Mouse (Mus musculus) left cerebral cortex, adult 18-20 months (tissue): ENCODE results near the gene Mtch1. TPM values are rescaled to one million over a fixed set of nuclear protein-coding genes. Genes with fewer than 3 reads are reported as not detected.

ENCODE experiments used
- DNase-seq, 2 experiments: peaks; one replicate each; pipeline ENCODE4 v3.0.0; 2021 to 2022; ENCODE audit warnings: low spot score in 2 of 2, mixed read lengths in 1 of 2
- total RNA-seq, 2 experiments: library from RNA; stranded (reverse); gene quantifications; 2 replicates each; pipeline ENCODE4 v1.2.3; 2021

Mtch1 gene
- total RNA-seq, 2 experiments from 2014 or later, result 592 to 615 TPM

DNA sequence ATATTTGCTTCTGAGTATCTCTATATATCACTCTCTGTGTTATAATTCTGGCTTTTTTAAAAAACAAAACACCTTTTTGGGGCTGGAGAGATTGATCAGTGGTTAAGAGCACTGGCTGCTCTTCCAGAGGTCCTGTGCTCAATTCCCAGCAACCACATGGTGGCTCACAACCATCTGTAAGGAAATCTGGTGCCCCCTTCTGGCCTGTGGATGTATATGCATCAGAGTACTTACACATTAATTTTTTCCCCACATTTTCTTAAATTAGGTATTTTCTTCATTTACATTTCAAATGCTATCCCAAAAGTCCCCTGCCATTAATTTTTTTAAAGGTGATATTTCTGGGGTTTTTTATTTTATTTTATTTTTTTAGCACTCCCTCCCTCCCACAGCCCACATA, 34.4 kb downstream of the Mtch1 start:
- no peak for DNase-seq

DNA sequence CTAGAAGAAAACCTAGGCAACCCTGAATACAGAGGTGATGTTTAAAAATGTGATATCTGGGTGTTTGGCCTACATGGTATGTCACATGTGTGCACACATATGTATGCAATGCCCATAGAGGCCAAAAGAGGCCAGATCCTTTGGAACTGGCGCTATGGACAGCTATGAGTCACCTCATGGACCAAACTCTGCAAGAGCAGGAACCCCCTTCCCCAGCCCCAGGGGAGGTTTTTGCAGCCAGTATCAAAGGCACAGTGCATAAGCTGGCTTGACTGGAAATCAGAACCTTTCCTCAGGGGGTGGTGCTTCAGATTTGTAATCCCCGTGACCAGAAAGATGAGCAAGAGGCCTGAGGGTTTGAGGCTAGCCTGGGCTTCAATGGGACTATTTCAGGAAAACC, 35.7 kb downstream of the Mtch1 start:
- DNase-seq, result no peak

DNA sequence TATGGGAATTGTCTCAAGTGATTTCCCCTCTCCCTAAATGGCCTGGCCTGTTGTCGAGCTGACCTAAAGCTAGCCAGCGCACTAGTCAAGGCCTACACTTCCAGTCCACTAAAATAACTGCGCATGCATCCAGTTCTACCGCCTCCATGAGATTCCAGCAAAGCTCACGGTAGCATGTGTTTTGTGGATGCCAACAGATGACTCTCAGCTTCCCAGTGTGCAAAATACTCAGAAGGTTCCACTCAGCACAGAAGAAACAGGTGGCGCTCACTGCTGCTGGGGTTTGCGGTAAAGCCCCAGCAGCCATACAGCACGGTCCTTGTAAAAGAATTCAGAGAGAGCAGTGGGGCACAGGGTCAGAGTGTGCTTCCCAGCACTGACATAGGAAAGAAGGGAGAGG, 36.1 kb downstream of the Mtch1 start:
- DNase-seq, result no peak

DNA sequence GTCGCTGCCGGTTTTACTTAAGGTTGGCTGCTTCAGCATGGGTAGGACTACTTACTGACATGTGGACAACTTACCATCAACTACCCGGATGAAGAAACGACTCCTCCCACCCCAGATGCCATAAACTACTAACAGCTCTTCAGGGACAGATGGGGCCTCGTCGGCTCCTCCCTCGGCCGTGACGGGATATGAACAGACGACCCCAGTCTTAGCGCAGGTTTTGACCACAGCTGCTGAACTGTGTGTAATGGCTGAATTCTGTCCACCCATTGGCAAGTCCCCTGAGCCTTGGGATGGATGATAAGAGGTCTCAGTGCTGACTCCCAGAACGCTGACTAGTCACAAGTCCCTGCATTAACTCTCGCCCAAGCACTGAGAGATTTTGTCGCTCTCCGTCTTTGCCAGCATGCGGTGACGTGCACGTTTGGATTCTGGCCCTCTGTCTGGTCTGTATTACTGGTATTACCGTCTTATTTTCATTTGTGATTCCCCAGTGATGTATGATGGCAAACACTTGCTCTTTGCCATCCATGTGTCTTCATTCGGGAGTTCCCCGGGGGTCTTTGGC, 37.6 kb downstream of the Mtch1 start:
- DNase-seq, result no peak

DNA sequence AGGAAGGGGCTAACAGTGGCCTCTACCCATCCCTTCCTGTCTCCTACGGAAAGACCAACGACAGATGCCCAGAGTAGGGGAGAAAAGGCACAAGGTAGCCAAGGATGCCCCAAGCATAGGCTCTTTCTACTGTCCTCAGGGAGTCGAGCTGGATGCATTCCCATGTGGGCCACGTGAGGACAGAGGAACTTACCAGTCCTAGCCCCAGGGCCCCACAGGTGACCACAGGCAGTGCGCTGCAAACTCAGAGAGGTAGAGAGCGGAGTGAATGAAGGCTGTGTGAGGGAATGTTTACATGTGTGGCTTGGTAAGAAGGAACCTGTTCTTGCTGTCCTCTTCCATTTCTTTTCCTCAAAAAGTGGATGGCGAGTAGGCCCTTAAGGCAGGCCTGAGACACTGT, 41.9 kb downstream of the Mtch1 start:
- DNase-seq, result no peak

DNA sequence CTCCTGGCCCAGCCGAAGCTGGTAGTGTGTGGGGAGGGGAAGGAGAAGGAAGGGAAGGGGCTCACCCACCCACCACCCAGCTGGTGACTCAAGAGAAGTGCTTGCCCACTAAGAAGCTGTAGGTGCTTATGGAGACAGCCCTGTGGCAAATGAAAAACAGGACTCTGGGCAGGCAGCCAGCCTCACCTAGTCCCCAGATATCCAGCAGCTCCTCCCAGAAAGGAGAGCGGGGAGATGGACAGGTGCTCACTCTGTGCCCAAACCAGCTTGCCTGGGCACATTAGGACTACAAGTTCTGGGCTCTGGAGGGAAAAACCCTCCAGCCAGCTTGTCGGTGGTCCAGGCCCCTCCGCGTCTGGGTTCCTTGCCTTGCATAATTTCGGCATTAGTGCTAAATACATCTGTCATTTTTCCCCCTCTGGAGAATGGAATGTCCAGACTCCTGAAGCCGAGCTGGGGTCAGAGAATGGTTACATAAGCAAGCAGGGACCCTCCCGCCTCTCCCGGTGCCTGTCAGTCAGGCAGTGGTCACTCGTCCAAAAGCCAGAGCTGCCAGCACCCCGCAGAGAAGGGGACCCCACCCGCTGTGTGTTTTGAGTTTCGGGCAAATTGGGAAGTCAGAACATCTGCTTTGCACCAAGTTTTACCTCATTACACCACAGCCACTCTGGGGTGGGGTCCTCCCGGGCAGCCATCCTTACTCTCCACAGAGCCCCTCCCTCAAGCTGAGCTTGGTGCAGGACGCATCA, 42.5 kb downstream of the Mtch1 start:
- no peak for DNase-seq

DNA sequence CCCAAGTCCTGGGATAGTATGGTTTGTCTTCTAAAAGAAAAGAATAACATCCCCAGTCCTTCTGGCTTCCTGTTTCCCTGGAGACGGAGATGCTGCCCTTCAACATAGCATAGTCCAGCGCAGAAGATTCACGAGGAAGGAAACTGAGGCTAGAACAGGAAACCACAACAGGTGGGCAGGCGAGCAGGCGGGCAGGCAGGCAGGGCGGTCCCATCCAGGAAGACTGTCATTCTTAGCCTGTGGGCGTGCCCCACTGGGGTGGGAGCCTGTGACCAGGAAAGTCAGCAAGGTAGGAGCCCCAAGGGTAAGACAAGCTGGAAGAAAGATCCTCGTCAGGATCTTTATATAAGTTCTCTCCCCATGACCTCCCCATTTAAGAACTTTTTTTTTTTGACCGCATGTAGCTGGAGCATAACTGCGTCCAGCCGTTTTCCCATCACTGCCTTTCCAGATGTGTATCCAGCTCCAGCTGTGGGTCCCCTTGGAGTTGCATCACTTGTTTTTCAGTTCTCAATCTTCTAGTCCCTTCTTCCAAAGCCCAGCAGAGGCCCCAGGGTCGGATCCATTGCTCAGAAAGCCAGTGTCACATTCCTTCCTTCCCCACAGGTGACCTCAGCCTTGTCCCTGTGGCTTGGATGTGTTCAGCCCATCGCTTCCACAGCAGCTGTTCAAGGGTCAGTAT, 43.2 kb downstream of the Mtch1 start:
- DNase-seq, result no peak

DNA sequence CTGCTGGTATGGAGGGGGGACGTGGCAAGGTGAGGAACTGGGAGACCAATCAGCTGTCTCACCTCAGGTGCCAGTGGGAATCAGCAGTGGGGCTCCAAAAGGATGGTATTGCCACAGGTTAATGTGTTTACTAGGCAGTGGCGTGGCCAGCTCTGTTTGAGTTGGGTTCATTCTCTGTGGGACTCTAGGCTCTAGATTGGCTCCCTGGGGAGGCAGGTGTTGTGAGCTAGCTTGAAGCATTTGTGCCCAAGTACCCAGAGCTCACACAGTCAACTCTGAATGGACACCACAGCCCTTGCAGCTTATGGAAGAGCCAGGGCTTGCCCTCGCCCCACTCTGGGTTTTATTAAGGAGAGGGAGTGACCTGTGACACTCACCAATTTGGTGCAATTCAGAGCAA, 43.9 kb downstream of the Mtch1 start:
- DNase-seq, result no peak

DNA sequence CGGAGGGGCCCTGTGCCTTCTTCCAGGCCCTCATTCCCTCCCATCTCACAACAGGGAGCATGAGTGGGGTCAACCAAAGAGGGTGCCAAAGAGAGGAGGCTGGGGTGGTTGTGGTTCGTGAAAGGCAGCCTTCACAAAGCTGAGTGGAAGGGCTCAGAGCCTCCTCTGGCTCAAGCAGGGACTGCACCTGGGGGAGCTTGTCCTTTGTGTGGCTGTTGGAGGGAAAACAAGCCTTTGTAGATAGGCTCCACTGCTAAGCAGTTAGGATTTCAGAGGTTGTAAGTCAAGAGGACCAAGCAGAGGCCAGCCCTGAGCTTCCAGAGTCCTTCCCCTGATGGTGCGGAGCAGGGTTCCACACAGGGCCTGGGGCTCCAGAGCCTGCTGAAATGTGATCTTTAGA, 44.6 kb downstream of the Mtch1 start:
- no peak for DNase-seq

DNA sequence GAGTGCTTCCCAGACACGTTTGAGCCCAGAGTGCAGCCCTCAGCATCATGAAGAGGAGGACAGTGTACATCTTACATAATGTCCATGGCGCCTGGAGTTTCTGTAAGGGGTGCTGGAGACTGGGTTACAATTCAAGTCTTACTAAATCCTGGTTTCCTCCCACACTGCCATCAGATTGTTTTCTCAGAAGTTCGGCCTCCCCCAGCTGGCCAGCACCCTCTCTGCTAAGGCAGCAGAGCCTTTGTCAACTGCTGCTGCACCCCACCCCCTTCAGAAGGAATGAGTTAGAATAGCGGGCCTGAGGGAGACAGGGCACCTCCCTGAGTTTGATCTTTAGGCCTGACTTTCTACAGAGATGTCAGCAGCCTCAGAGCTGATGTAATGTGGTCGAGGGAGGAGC, 45.6 kb downstream of the Mtch1 start:
- DNase-seq, result peak in 1 of 2 experiments; percentile 52

DNA sequence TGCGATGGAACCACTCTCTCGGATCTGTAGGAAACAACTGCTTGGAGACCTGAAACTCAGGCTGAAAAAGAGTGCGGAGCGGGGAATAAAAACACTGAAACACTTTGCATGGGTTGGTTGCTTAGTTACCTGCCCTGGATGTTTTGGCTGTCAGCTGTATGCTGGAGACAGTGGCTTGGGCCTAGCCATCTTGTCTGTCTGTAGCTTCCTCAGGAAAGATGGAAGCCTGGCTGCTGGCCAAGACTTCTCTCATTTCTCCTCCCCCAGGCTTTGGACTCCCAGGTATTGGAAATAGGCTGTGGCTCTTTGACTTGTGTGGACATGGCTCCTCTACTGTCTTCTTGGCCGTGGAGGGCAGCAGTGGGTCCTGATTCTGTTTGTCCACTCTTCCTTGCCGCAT, 46.3 kb downstream of the Mtch1 start:
- no peak for DNase-seq

DNA sequence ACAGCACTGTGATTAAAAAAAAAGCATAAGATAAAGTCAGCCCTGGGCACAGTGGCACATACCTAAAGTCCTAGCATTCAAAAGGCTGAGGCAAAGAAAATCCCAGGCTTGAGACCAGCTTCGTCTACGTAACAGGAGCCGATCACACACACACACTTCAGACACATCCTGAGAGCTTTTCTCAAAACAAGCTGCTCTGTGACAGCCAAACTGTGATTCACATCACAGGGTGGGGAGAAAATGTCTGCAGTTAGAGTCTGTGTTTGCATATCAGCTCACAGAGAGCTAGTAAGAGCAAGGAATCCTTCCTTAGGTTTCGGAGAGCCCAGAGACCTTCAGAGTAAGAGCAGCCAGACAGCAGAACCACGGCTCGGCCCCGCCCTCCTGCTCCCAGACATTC, 46.8 kb downstream of the Mtch1 start:
- no peak for DNase-seq

DNA sequence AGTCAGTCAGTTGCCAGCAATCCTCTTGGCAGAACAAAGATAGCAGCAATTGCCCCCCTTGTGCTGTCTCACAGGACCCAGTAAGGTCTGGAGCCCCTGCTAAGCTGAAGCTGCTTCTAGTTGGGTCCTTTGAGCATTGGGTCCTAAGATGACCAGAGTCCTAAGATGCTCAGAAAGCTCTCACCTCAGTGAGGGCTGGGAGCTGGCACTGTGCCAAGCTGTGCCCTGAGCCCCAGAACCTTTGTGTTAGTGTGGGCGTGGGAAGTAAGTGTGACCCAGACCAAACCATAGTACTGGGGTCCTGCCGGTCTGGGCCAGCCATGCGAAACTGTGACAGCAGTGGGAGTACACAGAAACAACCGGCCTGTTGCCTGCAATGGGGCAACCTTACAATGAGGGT, 48.5 kb downstream of the Mtch1 start:
- DNase-seq, result no peak

DNA sequence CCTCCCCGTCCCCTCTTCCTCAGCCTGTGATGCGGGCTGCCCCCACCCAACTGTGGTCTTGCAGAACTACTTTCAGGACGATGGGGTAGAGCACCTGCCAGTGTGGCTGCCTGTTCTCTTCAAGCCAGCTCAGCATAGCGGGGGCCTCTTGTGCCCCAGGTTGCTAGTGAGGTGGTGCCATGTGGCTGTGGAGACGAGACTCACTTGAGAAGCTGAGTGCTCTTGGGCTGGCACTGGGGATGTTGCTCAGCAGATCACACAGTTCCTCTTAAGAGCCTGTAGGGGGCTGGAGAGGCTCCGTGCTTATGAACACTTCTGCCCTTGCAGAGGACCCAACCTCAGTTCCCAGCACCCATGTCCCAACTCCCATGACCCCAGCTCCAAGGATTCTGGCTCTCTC, 49.9 kb downstream of the Mtch1 start:
- DNase-seq, result no peak

DNA sequence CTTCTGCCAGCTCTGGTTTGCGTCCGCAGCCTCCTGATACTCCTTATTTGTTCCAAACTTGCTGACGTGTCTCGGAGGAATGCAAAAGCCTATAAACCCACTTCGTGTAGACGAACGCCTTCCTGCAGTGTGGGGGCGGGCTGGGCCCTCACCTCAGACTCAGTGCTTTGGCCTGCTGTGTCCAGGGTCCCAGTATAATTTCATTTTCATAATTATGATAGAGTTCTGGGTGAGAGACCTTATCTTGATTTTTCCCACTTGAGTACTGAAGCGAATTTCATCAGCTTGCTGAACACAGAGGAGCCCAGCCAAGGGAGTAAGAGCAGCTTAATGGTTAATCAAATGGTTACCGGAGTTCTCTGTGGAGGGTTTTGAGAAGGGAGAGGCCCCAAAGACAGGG, 50.4 kb downstream of the Mtch1 start:
- DNase-seq, result no peak

DNA sequence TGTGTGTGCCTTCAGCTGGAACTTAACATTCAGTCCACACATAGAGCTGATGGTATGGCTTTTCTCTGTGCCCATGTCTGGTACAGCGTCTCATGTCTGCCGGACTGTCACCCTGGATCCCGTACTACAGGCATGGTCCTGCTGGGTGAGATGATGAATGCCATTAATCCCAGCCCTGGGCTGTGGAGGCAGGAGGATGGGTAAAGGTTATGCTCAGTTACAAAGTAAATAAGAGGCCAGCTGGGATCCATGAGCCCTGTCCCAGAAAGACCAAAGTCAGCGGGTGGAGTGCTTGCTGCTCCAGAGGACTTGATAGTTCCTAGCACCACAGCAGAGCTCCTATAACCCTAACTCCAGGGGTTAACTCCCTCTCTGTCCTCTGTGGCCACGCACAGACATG, 51.9 kb downstream of the Mtch1 start:
- no peak for DNase-seq

DNA sequence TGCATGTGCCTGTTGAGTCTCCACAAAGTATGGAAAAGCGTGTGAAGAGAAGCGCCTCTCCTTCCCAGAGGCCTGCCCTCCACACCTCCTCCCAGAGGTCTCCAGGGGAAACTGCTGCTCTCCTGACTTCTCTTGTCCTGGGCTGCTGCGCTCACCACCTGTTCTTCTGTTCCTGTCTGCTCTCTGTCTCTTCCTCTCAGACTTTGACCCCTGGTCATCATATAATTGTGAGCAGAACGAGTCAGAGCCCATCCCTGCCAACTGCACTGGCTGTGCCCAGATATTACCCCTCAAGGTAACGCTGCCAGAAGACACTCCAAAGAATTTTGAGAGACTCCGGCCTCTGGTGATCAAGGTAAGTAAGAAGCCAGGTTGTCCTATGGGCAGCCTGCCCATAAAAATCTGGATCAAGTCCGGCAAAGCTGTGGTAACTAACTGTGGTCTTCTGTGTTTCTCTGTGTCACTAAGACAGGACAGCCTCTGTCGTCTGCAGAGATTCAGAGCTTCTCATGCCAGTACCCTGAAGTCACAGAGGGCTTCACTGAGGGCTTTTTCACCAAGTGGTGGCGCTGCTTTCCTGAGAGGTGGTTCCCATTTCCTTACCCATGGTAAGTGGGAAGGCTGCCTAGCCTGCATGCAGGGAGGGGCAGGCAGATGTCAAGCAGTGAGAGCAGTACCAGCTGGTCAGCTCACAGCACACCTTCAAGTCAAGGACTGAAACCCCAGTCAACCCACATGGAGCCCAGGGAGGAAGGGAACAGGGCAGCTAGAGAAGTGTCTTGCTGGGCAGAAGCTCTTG, 53.7 kb downstream of the Mtch1 start:
- no peak for DNase-seq

DNA sequence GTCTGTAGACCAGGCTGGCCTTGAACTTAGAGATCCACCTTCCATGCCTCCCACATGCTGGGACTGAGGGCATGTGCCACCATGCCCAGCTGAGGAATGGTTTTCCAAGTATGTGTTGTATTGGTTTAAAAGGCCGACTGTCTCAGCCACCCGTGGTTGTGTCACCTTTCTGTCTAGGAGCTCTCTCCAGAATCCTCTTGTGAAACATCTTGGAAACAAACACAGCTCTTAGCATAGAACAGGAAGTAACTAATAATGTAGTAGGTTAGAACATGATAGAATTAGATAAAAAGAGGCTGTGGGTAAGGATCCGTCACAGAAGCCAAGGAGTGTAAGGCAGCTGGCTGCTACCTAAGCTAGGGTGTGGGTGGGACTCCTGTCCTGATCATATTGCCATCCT, 54.7 kb downstream of the Mtch1 start:
- DNase-seq, result no peak

DNA sequence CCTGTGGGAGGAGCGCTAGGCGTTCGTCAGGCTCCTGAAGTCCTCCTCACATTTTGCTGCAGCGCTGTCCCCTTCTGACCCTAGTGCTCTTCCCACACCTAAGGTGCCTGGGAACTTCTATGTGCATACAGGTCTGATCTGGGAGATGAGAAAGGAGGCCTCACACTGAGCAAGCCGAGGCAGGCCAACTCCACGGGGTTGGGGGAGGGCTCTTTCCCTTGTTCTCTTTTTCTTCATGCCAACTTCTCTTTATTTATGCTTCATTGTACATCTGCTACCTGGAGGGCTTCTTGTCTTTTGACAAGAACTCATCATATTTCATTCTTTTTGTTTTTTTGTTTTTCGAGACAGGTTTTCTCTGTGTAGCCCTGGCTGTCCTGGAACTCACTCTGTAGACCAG, 55.9 kb downstream of the Mtch1 start:
- DNase-seq, result no peak

DNA sequence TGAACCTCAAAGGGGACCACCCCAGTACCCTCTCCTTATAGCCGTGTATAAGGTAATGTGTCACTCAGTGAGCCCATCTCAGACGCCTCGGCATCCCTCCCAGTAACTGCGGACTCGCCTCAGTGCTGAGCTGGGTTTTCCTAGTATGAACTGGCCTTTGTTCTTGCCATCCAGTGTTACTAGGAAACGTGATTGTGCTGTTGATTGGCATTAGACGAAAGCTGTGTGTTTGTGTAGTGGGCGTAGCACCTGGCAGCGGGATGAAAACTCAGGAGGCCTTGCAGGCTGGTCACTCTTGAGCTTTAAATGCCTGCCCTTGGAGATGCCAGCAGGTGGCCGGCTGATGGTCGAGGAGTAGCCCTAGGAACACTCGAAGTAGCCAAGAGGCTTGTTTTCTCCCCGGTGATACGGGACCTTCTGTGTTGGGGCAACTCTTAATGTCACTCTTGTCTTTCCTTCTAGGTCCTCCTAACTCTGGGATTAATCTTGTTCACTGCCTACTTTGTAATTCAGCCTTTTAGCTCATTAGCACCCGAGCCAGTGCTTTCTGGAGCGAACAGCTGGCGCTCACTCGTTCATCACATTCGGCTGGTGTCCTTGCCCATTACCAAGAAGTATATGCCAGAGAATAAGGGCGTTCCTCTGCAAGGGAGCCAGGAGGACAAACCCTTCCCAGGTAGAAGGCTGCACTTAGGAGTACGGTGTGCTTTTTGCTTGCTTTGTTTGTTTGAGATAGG, 65.3 kb downstream of the Mtch1 start:
- DNase-seq, result no peak
